Mouse (Mus musculus) stomach, embryonic 16.5 days (tissue): ENCODE measurements at regions not wholly inside any gene's neighbourhood (a gene's known extent, or its start where the extent isn't known, plus 50 kb on each side); places are given as distances from the start of the nearest gene placed in this dataset.

Experiments used
- ATAC-seq: fragments of 200-750 bp; cut with Nextera tagmentation; 2 replicates; pipeline ENCODE4 v1.8.0; 2017; ENCODE audit warnings: moderate number of reproducible peaks, moderate TSS enrichment; ENCODE audit not compliant: insufficient read depth, low FRiP score
- H3K27ac ChIP-seq: fragments of 300-500 bp; sonication (generic); 2 replicates; pipeline ENCODE4 v1.5.1; 2014; ENCODE audit warnings: low read length
- H3K27me3 ChIP-seq: fragments of 300-500 bp; sonication (generic); 2 replicates; pipeline ENCODE4 v1.6.1; 2014; ENCODE audit warnings: low read length, control low read depth, mixed read lengths; ENCODE audit not compliant: control insufficient read depth, insufficient read depth
- H3K36me3 ChIP-seq: fragments of 300-500 bp; sonication (generic); 2 replicates; pipeline ENCODE4 v1.6.1; 2014; ENCODE audit warnings: low read length; ENCODE audit not compliant: control insufficient read depth, insufficient read depth
- H3K4me1 ChIP-seq: fragments of 300-500 bp; sonication (generic); 2 replicates; pipeline ENCODE4 v1.6.1; 2014; ENCODE audit warnings: low read length, control low read depth, mixed read lengths; ENCODE audit not compliant: control insufficient read depth, insufficient read depth
- H3K4me2 ChIP-seq: fragments of 300-500 bp; sonication (generic); 2 replicates; pipeline ENCODE4 v1.6.1; 2014; ENCODE audit warnings: low read depth, low read length, mixed read lengths
- H3K4me3 ChIP-seq: fragments of 300-500 bp; sonication (generic); replicated peaks from 2 replicates; pipeline ENCODE4 v1.5.1; 2014; ENCODE audit warnings: mild to moderate bottlenecking, low read length
- H3K9ac ChIP-seq: fragments of 300-500 bp; sonication (generic); 2 replicates; pipeline ENCODE4 v1.6.1; 2014; ENCODE audit warnings: low read length
- H3K9me3 ChIP-seq: fragments of 300-500 bp; sonication (generic); replicated peaks from 2 replicates; pipeline ENCODE4 v1.6.1; 2016; ENCODE audit warnings: low read length, control low read depth; ENCODE audit not compliant: control insufficient read depth
- WGBS: fragments of 180-500 bp; shearing (Covaris S2); extraction: QIAGEN DNeasy Blood & Tissue Kit; methylation state at CpG from one replicate; pipeline ENCODE4 v1.1.7; 2014; 5-methylcytosine and 5-hydroxymethylcytosine counted together

GRCm38 (mm10) chr2:70889522-70890100 lies 64.1 kb upstream of the Tlk1 start:
- H3K27me3 ChIP-seq = no peaks in the 10 kb centered on the region
- WGBS = 44% methylated on average over 5 of the region's 5 CpGs

DNA sequence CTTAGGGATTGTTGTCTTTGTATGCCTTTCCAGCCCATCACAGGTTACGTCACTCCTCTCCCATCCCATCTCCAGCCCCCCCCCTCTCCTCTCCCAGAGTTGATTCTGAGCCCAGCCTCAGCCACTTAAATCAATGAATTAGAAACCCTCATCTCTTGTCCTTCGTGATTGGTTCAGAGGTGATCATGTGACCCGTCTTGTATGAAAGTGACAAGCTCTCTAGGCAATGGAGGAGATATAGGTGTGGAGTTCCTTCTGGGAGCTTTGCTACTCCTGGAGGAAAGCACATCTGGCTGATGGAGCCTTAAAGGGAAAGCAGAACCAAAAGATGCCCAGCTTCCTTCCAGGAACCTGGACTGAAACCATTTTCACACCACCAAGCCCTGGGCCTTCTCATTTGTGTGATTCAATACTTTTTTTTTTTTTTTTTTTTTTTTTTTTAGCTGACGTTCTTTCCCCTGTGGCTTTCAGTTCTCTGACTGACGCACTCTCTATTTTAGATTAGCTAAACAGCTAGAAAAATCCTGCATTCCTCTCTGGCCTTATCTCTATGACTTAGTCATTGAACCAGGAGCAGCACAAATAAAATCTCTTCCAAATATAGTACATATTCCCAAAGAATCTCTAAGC lies 63.4 kb upstream of the Tlk1 start:
- WGBS = 72% methylated on average over 5 of the region's 5 CpGs
- ATAC-seq = no peak
- H3K9me3 ChIP-seq = no peaks in the 10 kb centered on the region

More at GRCm38 (mm10) chr2:70889522-70890100, 64.1 kb upstream of the Tlk1 start:
- Histone ChIP-seq H3K4me3 (no peak overlapping the region), H3K4me2 (no peak overlapping the region), H3K9ac (no peak overlapping the region), H3K27ac (no peak overlapping the region), H3K9me3 (no peaks in the 10 kb centered on the region), H3K4me1 (no peaks in the 10 kb centered on the region), H3K36me3 (no peaks in the 10 kb centered on the region)
- no peak for ATAC-seq

GRCm38 (mm10) chr2:70886831-70887230 lies 61.3 kb upstream of the Tlk1 start:
- WGBS = 85% methylated on average over 7 of the region's 7 CpGs
- Histone ChIP-seq H3K27me3 (no peaks in the 10 kb centered on the region), H3K36me3 (no peaks in the 10 kb centered on the region), H3K4me3 (no peak overlapping the region), H3K9ac (no peak overlapping the region), H3K4me1 (no peaks in the 10 kb centered on the region), H3K9me3 (no peaks in the 10 kb centered on the region), H3K27ac (no peak overlapping the region), H3K4me2 (no peak overlapping the region)
- no peak for ATAC-seq

More for the DNA sequence above, 63.4 kb upstream of the Tlk1 start:
- H3K4me1 ChIP-seq = no peaks in the 10 kb centered on the region
- no peak overlapping the region for H3K9ac ChIP-seq
- no peak overlapping the region for H3K4me2 ChIP-seq
- no peak overlapping the region for H3K4me3 ChIP-seq
- H3K36me3 ChIP-seq = no peaks in the 10 kb centered on the region
- no peaks in the 10 kb centered on the region for H3K27me3 ChIP-seq
- no peak overlapping the region for H3K27ac ChIP-seq

GRCm38 (mm10) chr2:70885674-70886073 lies 60.1 kb upstream of the Tlk1 start:
- WGBS = 83% methylated on average over 6 of the region's 6 CpGs
- no peak overlapping the region for H3K27ac ChIP-seq
- H3K4me2 ChIP-seq = no peak overlapping the region
- ATAC-seq = no peak
- no peak overlapping the region for H3K4me3 ChIP-seq
- H3K9me3 ChIP-seq = no peaks in the 10 kb centered on the region
- no peaks in the 10 kb centered on the region for H3K27me3 ChIP-seq
- H3K36me3 ChIP-seq = no peaks in the 10 kb centered on the region
- no peaks in the 10 kb centered on the region for H3K4me1 ChIP-seq
- no peak overlapping the region for H3K9ac ChIP-seq

DNA sequence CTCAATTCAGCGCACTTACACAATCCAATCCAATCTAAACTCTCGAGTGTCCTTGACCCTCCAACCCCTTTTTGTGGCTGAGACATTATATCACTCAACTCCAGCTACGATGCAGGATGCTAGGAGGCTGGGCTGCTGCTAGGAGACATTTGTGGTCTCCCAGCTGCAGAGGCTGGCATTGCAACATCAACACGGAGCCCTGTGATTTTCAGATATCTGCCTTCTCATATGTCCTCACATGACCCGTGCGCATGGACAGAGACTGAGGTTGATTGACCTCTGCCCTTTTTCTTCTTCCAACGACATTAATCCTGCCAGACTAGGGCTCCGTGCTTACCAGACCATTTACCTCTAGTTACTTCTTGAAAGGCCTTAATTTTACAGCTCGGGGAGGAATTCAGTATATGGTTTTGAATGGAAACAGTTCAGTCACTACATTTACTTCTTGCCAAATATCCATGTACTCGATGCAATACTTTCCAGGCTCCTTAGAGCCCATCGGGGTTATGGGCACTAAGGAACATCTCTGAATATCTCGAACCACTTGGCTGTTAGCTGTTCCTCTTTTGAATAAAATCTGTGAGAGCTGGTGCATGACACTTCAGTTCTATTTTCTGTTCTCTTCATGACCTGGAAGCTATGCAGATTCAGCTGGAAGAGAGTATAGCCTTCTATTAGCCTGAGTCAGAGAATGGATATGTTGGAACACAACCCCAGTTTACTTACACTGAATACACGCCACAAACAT lies 52.0 kb upstream of the Tlk1 start:
- ATAC-seq = no peak
- Histone ChIP-seq H3K4me2 (no peak overlapping the region), H3K27ac (no peak overlapping the region), H3K9me3 (no peaks in the 10 kb centered on the region), H3K36me3 (no peaks in the 10 kb centered on the region), H3K27me3 (no peaks in the 10 kb centered on the region), H3K9ac (no peak overlapping the region), H3K4me1 (no peaks in the 10 kb centered on the region), H3K4me3 (no peak overlapping the region)
- 78% methylated on average over 13 of the region's 13 CpGs for WGBS

DNA sequence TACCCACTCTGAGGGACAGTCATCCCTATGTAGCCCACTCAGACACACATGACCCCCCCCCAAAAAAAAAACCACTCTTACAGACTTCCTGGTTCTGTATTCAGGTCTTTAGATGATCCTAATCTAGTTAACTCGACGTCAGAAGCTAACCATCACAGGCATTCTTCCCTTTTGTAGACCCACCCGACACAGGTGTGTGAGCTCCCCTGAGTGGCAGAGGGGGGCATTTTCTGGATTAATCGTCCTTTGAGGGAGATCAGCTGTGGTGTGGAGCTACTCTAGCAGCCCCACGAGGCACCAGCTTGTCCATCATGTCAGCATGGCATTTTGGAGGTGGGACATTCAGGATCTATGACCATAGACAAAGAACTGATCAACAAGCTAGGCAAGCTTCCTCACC lies 50.7 kb upstream of the Tlk1 start:
- 68% methylated on average over 5 of the region's 5 CpGs for WGBS
- Histone ChIP-seq H3K27me3 (no peaks in the 10 kb centered on the region), H3K4me2 (no peak overlapping the region)

More for the DNA sequence above, 50.7 kb upstream of the Tlk1 start:
- no peak overlapping the region for H3K4me3 ChIP-seq
- no peak overlapping the region for H3K9ac ChIP-seq
- no peaks in the 10 kb centered on the region for H3K4me1 ChIP-seq
- no peaks in the 10 kb centered on the region for H3K9me3 ChIP-seq
- no peak overlapping the region for H3K27ac ChIP-seq
- no peak for ATAC-seq
- H3K36me3 ChIP-seq = no peaks in the 10 kb centered on the region
